Mouse (Mus musculus) midbrain, postnatal 0 days (tissue): ENCODE data around the gene Gls2. TPM values are rescaled to one million over a fixed set of nuclear protein-coding genes. Genes with fewer than 3 reads are reported as not detected.
"Not testable (repeated sequence)": the region's sequence is repeated elsewhere in the genome, so short reads cannot be mapped to it uniquely, and the experiment has no call there.

Experiments
- ATAC-seq: fragments of 200-750 bp; cut with Nextera tagmentation; 2 replicates; pipeline ENCODE4 v1.8.0; 2017; ENCODE audit warnings: moderate number of reproducible peaks, mild to moderate bottlenecking, moderate TSS enrichment, moderate library complexity; ENCODE audit not compliant: low FRiP score
- DNase-seq: peaks from one replicate; pipeline ENCODE4 v3.0.0-alpha.2; 2015; ENCODE audit warnings: low spot score
- H3K27ac ChIP-seq: fragments of 300-500 bp; sonication (generic); 2 replicates; pipeline ENCODE4 v1.5.1; 2014; ENCODE audit warnings: low read depth, mild to moderate bottlenecking, low read length, mixed read lengths
- H3K27me3 ChIP-seq: fragments of 300-500 bp; sonication (generic); 2 replicates; pipeline ENCODE4 v1.6.1; 2014; ENCODE audit warnings: low read length, control low read depth, mixed read lengths; ENCODE audit not compliant: insufficient read depth
- H3K36me3 ChIP-seq: fragments of 300-500 bp; sonication (generic); 2 replicates; pipeline ENCODE4 v1.6.1; 2014; ENCODE audit warnings: low read length, control low read depth, mixed read lengths; ENCODE audit not compliant: insufficient read depth
- H3K4me1 ChIP-seq: fragments of 300-500 bp; sonication (generic); 2 replicates; pipeline ENCODE4 v1.6.1; 2014; ENCODE audit warnings: mild to moderate bottlenecking, control low read depth, antibody characterized with exemption, low read length, mixed read lengths; ENCODE audit not compliant: insufficient read depth
- H3K4me2 ChIP-seq: fragments of 300-500 bp; sonication (generic); 2 replicates; pipeline ENCODE4 v1.6.1; 2014; ENCODE audit warnings: low read depth, mild to moderate bottlenecking, low read length, mixed read lengths; ENCODE audit not compliant: poor library complexity, severe bottlenecking
- H3K4me3 ChIP-seq: fragments of 300-500 bp; sonication (generic); 2 replicates; pipeline ENCODE4 v1.5.1; 2014; ENCODE audit warnings: low read depth, mild to moderate bottlenecking, low read length, moderate library complexity
- H3K9ac ChIP-seq: fragments of 300-500 bp; sonication (generic); replicated peaks from 2 replicates; pipeline ENCODE4 v1.6.1; 2014; ENCODE audit warnings: mild to moderate bottlenecking, low read length, moderate library complexity, mixed read lengths; ENCODE audit not compliant: poor library complexity, severe bottlenecking
- H3K9me3 ChIP-seq: fragments of 300-500 bp; sonication (generic); 2 replicates; pipeline ENCODE4 v1.6.1; 2016; ENCODE audit warnings: low read length, control low read depth
- CTCF ChIP-seq: IDR thresholded peaks from 2 replicates; pipeline ENCODE4 v1.5.1; 2016; ENCODE audit warnings: antibody characterized with exemption, mild to moderate bottlenecking
- WGBS: fragments of 180-500 bp; shearing (Covaris S2); extraction: QIAGEN DNeasy Blood & Tissue Kit; methylation state at CpG from one replicate; pipeline ENCODE4 v1.1.7; 2014; 5-methylcytosine and 5-hydroxymethylcytosine counted together
- polyA plus RNA-seq: library from polyadenylated mRNA; unstranded; fragments of >200 nt; fragmentation: Nextera tagmentation; extraction: Ambion mirVana; gene quantifications from 2 replicates; pipeline ENCODE4 v1.2.1, GENCODE M21; 2015
- total RNA-seq: library from RNA; depleted of rRNA; stranded (reverse); fragments of >200 nt; gene quantifications from 2 replicates; pipeline ENCODE4 v1.2.3, GENCODE M21; 2014

Gls2 gene
- total and polyA plus RNA-seq, 2 experiments from 2014 or later = 1.2 to 4.4 TPM

DNA sequence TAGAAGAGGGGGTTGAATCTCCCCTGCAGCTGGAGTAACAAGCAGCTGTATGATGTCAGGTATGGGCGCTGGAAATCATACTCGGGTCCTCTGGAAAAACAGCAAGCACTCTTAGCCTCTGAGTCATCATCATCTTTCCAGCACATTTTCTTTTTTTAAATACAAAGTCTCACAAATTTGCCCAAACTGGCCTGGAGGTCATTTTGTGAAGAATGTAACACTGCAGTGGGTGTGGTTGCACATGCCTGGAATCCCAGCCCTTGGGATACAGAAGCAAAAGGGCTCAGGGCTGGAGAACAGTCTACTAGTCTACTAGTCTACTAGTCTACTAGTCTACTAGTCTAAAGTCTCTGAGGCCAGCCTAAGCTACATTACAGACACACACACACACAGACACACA is 10.0 kb upstream of the Gls2 start:
- no peaks in the 10 kb centered on the region for H3K36me3 ChIP-seq

DNA sequence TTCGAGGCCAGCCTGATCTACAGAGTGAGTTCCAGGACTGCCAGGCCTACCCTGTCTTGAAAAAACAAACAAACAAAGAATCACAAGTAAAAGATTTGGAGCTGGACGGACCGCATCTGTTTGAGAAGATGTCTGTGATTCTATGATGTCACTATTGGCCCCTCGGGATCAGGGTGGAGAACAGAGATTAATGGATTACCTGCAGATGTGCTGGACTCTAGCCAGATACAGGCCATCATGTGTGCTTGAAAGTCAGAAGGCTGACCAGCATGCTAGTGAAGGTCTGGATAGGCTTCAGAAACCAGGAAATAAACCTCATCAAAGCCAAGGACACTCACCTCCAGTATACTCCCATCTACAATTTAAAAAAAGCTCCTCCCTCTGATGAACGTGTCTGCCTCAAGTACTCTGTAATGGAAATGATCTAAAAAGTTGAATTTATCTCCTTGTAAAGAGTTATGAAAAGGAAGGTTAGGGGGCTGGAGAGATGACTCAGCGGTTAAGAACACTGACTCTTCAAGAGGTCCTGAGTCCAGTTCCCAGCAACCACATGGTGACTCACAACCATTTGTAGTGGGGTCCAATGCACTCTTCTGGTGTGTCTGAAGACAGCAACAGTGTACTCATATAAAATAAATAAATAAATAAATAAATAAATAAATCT is 8.8 kb upstream of the Gls2 start:
- no peak for TF ChIP-seq CTCF
- no peak overlapping the region for H3K9ac ChIP-seq
- no peaks in the 10 kb centered on the region for H3K27me3 ChIP-seq
- H3K27ac ChIP-seq = no peak overlapping the region
- WGBS = 78% methylated on average over 6 of the region's 6 CpGs
- no peak for ATAC-seq
- H3K4me2 ChIP-seq = no peak overlapping the region
- no peak for DNase-seq
- H3K36me3 ChIP-seq = no peaks in the 10 kb centered on the region
- H3K4me3 ChIP-seq = no peak overlapping the region
- no peaks in the 10 kb centered on the region for H3K4me1 ChIP-seq
- H3K9me3 ChIP-seq = no peaks in the 10 kb centered on the region

More for the DNA sequence above, 10.0 kb upstream of the Gls2 start:
- Histone ChIP-seq H3K4me2 (no peak overlapping the region), H3K4me3 (no peak overlapping the region), H3K4me1 (no peaks in the 10 kb centered on the region), H3K27ac (no peak overlapping the region), H3K9me3 (no peaks in the 10 kb centered on the region), H3K9ac (no peak overlapping the region), H3K27me3 (no peaks in the 10 kb centered on the region)
- ATAC-seq (no peak), DNase-seq (no peak)
- 95% methylated on average over 2 of the region's 2 CpGs for WGBS
- TF ChIP-seq CTCF = no peak

DNA sequence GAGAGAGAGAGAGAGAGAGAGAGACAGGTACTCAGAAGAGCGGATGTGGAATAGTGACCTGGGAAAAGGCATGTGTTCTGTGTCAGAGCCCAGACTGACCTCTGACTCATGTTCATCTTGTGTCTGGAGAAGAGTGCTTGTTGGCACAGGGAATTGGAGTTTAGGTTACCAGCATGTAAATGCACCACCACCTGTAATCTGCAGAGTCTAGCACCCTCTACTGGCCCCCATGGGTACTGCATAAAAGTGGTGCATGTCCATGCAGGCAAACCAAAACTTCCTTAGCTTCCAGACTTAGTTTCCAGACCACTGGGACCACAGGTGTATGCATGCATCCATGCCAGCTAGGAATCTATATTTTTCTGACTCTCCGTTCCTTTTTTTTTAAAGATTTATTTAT is 8.3 kb upstream of the Gls2 start:
- H3K4me3 ChIP-seq = no peak overlapping the region
- peak; percentile 80 for DNase-seq
- no peaks in the 10 kb centered on the region for H3K36me3 ChIP-seq
- H3K9ac ChIP-seq = no peak overlapping the region
- no peaks in the 10 kb centered on the region for H3K27me3 ChIP-seq
- peak; percentile 96 for TF ChIP-seq CTCF
- H3K4me2 ChIP-seq = no peak overlapping the region
- 55% methylated on average over 2 of the region's 2 CpGs for WGBS
- H3K4me1 ChIP-seq = no peaks in the 10 kb centered on the region
- no peaks in the 10 kb centered on the region for H3K9me3 ChIP-seq
- ATAC-seq = no peak
- no peak overlapping the region for H3K27ac ChIP-seq

DNA sequence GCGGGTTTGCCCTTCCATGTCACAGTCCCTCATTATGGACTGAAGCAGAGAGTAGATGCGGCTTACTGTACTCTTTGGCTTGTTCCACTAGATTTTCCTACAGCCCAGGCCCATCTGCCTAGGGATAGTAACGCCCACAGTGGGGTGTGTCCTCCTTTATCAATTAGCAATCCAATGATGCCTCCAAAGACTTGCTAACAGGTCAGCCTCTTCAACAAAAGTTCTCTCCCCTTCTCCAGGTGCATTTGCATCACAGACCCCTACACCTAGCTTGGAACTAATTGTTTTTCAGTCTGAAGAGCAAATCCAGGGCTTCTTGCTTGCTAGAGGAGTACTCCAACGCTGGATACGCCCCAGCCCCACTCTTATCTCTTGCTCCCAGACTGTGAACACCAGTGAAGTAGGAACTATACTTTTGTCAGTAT is 7.1 kb upstream of the Gls2 start:
- WGBS = 63% methylated on average over 5 of the region's 5 CpGs
- no peak for TF ChIP-seq CTCF
- no peaks in the 10 kb centered on the region for H3K27me3 ChIP-seq
- no peak overlapping the region for H3K27ac ChIP-seq
- H3K9me3 ChIP-seq = no peaks in the 10 kb centered on the region
- H3K4me1 ChIP-seq = no peaks in the 10 kb centered on the region
- no peak overlapping the region for H3K9ac ChIP-seq
- H3K4me2 ChIP-seq = no peak overlapping the region
- no peak for ATAC-seq
- DNase-seq = no peak
- H3K4me3 ChIP-seq = no peak overlapping the region
- no peaks in the 10 kb centered on the region for H3K36me3 ChIP-seq

- 38% methylated on average over 2 of the region's 2 CpGs for WGBS
- Histone ChIP-seq H3K4me2 (no peak overlapping the region), H3K27ac (no peak overlapping the region), H3K4me3 (no peak overlapping the region), H3K9ac (no peak overlapping the region), H3K4me1 (no peaks in the 10 kb centered on the region), H3K36me3 (no peaks in the 10 kb centered on the region), H3K27me3 (no peaks in the 10 kb centered on the region), H3K9me3 (no peaks in the 10 kb centered on the region)
- peak; percentile 86 for TF ChIP-seq CTCF
- no peak for ATAC-seq
- DNase-seq = peak; percentile 86
Measured at GRCm38 (mm10) chr10:128188242-128188877, 5.9 kb upstream of the Gls2 start.

DNA sequence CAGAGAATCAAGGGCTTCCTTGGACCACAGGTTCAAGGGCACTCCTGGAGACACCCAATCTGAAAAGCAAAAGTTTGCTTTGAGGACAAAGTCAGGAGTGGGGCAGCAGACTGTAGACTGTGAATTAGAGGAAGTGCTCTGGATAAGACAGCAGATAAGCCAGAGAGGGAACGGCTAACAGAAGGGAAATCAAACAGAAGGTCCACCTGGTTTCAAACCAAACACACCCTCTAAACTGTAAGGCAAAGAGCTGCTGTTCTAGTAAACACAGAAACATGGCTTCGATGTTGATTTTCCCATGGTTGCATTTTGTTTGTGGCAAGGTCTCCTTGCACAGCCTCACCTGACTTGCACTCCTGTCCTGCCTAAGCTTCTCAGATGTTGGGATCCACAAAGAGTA is 2.8 kb upstream of the Gls2 start:
- DNase-seq (no peak), ATAC-seq (no peak)
- 89% methylated on average over 2 of the region's 2 CpGs for WGBS
- H3K36me3 ChIP-seq = no peaks in the 10 kb centered on the region
- H3K4me1 ChIP-seq = no peaks in the 10 kb centered on the region
- H3K9me3 ChIP-seq = no peaks in the 10 kb centered on the region
- no peak overlapping the region for H3K9ac ChIP-seq
- H3K4me3 ChIP-seq = no peak overlapping the region
- no peak for TF ChIP-seq CTCF
- H3K27me3 ChIP-seq = 0 out of 2 replicates have a peak, but pooled peaks cover 4% of the 10 kb centered on the region
- H3K27ac ChIP-seq = no peak overlapping the region
- H3K4me2 ChIP-seq = no peak overlapping the region

DNA sequence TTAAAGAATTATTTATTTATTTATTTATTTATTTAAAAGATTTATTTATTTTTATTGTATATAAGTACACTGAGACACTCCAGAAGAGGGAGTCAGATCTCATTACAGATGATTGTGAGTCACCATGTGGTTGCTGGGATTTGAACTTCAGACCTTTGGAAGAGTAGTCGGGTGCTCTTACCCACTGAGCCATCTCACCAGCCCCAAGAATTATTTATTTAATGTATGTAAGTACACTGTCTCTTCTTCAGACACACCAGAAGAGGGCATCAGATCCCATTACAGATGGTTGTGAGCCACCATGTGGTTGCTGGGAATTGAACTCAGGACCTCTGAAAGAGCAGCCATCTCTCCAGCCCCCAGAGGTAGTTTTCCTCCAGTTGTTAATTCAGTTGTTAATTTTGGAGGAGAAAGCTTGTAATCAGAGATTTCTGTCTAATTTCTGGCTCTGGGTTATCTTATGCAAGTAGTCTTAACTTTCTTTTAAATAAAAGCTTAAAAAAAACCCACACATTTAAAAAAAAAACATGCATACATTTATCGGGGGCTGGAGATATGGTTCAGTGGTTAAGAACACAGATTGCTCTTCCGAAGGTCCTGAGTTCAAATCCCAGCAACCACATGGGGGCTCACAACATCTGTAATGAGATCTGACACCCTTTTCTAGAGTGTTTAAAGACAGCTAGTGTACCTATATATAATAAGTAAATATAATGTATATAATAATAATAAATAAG is 2.1 kb upstream of the Gls2 start:
- H3K36me3 ChIP-seq, H3K9me3 ChIP-seq, ATAC-seq, H3K27me3 ChIP-seq, H3K4me3 ChIP-seq, H3K4me1 ChIP-seq, H3K27ac ChIP-seq, DNase-seq, H3K9ac ChIP-seq, H3K4me2 ChIP-seq: not testable (repeated sequence)
- 93% methylated on average over 3 of the region's 3 CpGs for WGBS
